Mouse (Mus musculus) liver, embryonic 13.5 days (tissue): ENCODE measurements at regions not wholly inside any gene's neighbourhood (a gene's known extent, or its start where the extent isn't known, plus 50 kb on each side); places are given as distances from the start of the nearest gene placed in this dataset.
"Not testable (repeated sequence)": the region's sequence is repeated elsewhere in the genome, so short reads cannot be mapped to it uniquely, and the experiment has no call there.

Experiments used
- ATAC-seq: fragments of 200-750 bp; cut with Nextera tagmentation; 2 replicates; pipeline ENCODE4 v1.8.0; 2017; ENCODE audit warnings: low read depth, mild to moderate bottlenecking, moderate number of reproducible peaks, moderate library complexity
- DNase-seq: peaks from one replicate; pipeline ENCODE4 v3.0.0; 2022
- H3K27ac ChIP-seq: fragments of 300-500 bp; sonication (generic); 2 replicates; pipeline ENCODE4 v1.5.1; 2015; ENCODE audit warnings: moderate library complexity, mild to moderate bottlenecking, inconsistent platforms
- H3K27me3 ChIP-seq: fragments of 300-500 bp; sonication (generic); 2 replicates; pipeline ENCODE4 v1.6.1; 2015; ENCODE audit warnings: mild to moderate bottlenecking, inconsistent platforms
- H3K36me3 ChIP-seq: fragments of 300-500 bp; sonication (generic); 2 replicates; pipeline ENCODE4 v1.6.1; 2015; ENCODE audit warnings: mild to moderate bottlenecking, inconsistent platforms
- H3K4me1 ChIP-seq: fragments of 300-500 bp; sonication (generic); replicated peaks from 2 replicates; pipeline ENCODE4 v1.6.1; 2015; ENCODE audit warnings: inconsistent platforms
- H3K4me2 ChIP-seq: fragments of 300-500 bp; sonication (generic); 2 replicates; pipeline ENCODE4 v1.6.1; 2015; ENCODE audit warnings: inconsistent platforms, mild to moderate bottlenecking, moderate library complexity
- H3K4me3 ChIP-seq: fragments of 300-500 bp; sonication (generic); replicated peaks from 2 replicates; pipeline ENCODE4 v1.5.1; 2015; ENCODE audit warnings: mild to moderate bottlenecking, inconsistent platforms
- H3K9ac ChIP-seq: fragments of 300-500 bp; sonication (generic); 2 replicates; pipeline ENCODE4 v1.6.1; 2015; ENCODE audit warnings: mild to moderate bottlenecking, inconsistent platforms
- H3K9me3 ChIP-seq: fragments of 300-500 bp; sonication (generic); replicated peaks from 2 replicates; pipeline ENCODE4 v1.6.1; 2016; ENCODE audit warnings: inconsistent platforms
- WGBS: fragments of 180-500 bp; shearing (Covaris S2); methylation state at CpG from one replicate; pipeline ENCODE4 v1.1.7; 2015; ENCODE audit not compliant: insufficient replicate concordance; 5-methylcytosine and 5-hydroxymethylcytosine counted together

GRCm38 (mm10) chr7:57881055-57881454, 371.2 kb upstream of the Gabra5 start:
- 73% methylated on average over 9 of the region's 9 CpGs for WGBS
- H3K4me2 ChIP-seq, H3K9ac ChIP-seq, H3K9me3 ChIP-seq, DNase-seq, H3K4me1 ChIP-seq, H3K36me3 ChIP-seq, H3K27me3 ChIP-seq, H3K4me3 ChIP-seq, H3K27ac ChIP-seq: not testable (repeated sequence)
- peak; percentile 79 for ATAC-seq
